Mouse (Mus musculus) stomach, postnatal 0 days (tissue): Measurements from ENCODE around the gene Bank1. TPM values are rescaled to one million over a fixed set of nuclear protein-coding genes. Genes with fewer than 3 reads are reported as not detected.

Experiments used
- ATAC-seq: fragments of 200-750 bp; cut with Nextera tagmentation; 2 replicates; pipeline ENCODE4 v1.8.0; 2017; ENCODE audit not compliant: low FRiP score, low TSS enrichment
- DNase-seq: peaks from one replicate; pipeline ENCODE4 v3.0.0-alpha.2; 2016; ENCODE audit warnings: low spot score
- H3K27ac ChIP-seq: fragments of 300-500 bp; sonication (generic); replicated peaks from 2 replicates; pipeline ENCODE4 v1.5.1; 2014; ENCODE audit warnings: mild to moderate bottlenecking, control low read depth
- H3K27me3 ChIP-seq: fragments of 300-500 bp; sonication (generic); 2 replicates; pipeline ENCODE4 v1.6.1; 2014; ENCODE audit warnings: low read length; ENCODE audit not compliant: control insufficient read depth, insufficient read depth
- H3K36me3 ChIP-seq: fragments of 300-500 bp; sonication (generic); 2 replicates; pipeline ENCODE4 v1.6.1; 2014; ENCODE audit warnings: low read length, mixed read lengths; ENCODE audit not compliant: control insufficient read depth, insufficient read depth
- H3K4me1 ChIP-seq: fragments of 300-500 bp; sonication (generic); replicated peaks from 2 replicates; pipeline ENCODE4 v1.6.1; 2014; ENCODE audit warnings: antibody characterized with exemption; ENCODE audit not compliant: control insufficient read depth, insufficient read depth
- H3K4me2 ChIP-seq: fragments of 300-500 bp; sonication (generic); replicated peaks from 2 replicates; pipeline ENCODE4 v1.6.1; 2014; ENCODE audit warnings: low read depth, mild to moderate bottlenecking, control low read depth, moderate library complexity
- H3K4me3 ChIP-seq: fragments of 300-500 bp; sonication (generic); 2 replicates; pipeline ENCODE4 v1.5.1; 2014; ENCODE audit warnings: low read depth, low read length, control low read depth
- H3K9ac ChIP-seq: fragments of 300-500 bp; sonication (generic); 2 replicates; pipeline ENCODE4 v1.6.1; 2014; ENCODE audit warnings: mild to moderate bottlenecking, low read length, control low read depth, mixed read lengths
- H3K9me3 ChIP-seq: fragments of 300-500 bp; sonication (generic); 2 replicates; pipeline ENCODE4 v1.6.1; 2016; ENCODE audit warnings: low read length; ENCODE audit not compliant: control insufficient read depth
- CTCF ChIP-seq: IDR thresholded peaks from 2 replicates; pipeline ENCODE4 v1.5.1; 2016; ENCODE audit warnings: antibody characterized with exemption, low read depth, mild to moderate bottlenecking, moderate library complexity
- EP300 ChIP-seq: optimal IDR thresholded peaks from 2 replicates; pipeline ENCODE3; 2016; ENCODE audit warnings: antibody characterized with exemption
- WGBS: fragments of 180-500 bp; shearing (Covaris S2); extraction: QIAGEN DNeasy Blood & Tissue Kit; methylation state at CpG from one replicate; pipeline ENCODE4 v1.1.7; 2014; 5-methylcytosine and 5-hydroxymethylcytosine counted together
- polyA plus RNA-seq: library from polyadenylated mRNA; unstranded; fragments of >200 nt; fragmentation: Nextera tagmentation; extraction: Ambion mirVana; gene quantifications from 2 replicates; pipeline ENCODE4 v1.2.1, GENCODE M21; 2015

Bank1 gene
- polyA plus RNA-seq, 1 experiment from 2014 or later: 0.93 TPM

- no peaks in the 10 kb centered on the region for H3K4me1 ChIP-seq
- no peak overlapping the region for H3K4me3 ChIP-seq
- H3K9me3 ChIP-seq: no peaks in the 10 kb centered on the region
- H3K9ac ChIP-seq: no peak overlapping the region
- H3K36me3 ChIP-seq: no peaks in the 10 kb centered on the region
- ATAC-seq: no peak
- 76% methylated on average over 7 of the region's 7 CpGs for WGBS
- no peak for TF ChIP-seq EP300
- TF ChIP-seq CTCF: no peak
- no peaks in the 10 kb centered on the region for H3K27me3 ChIP-seq
- DNase-seq: no peak
- no peak overlapping the region for H3K27ac ChIP-seq
- no peak overlapping the region for H3K4me2 ChIP-seq
Measured at GRCm38 (mm10) chr3:136165167-136166032, 160.5 kb downstream of the Bank1 start.

GRCm38 (mm10) chr3:136158059-136158458, 167.8 kb downstream of the Bank1 start:
- TF ChIP-seq EP300 (no peak), CTCF (no peak)

GRCm38 (mm10) chr3:136155555-136155954, 170.3 kb downstream of the Bank1 start:
- Histone ChIP-seq H3K4me3 (no peak overlapping the region), H3K36me3 (no peaks in the 10 kb centered on the region), H3K27me3 (no peaks in the 10 kb centered on the region), H3K4me2 (no peak overlapping the region), H3K4me1 (no peaks in the 10 kb centered on the region), H3K9ac (no peak overlapping the region), H3K9me3 (no peaks in the 10 kb centered on the region), H3K27ac (no peak overlapping the region)
- ATAC-seq (no peak), DNase-seq (no peak)
- TF ChIP-seq CTCF: no peak
- TF ChIP-seq EP300: no peak
- WGBS: 44% methylated on average over 1 of the region's 1 CpGs

More at GRCm38 (mm10) chr3:136158059-136158458, 167.8 kb downstream of the Bank1 start:
- Histone ChIP-seq H3K4me3 (no peak overlapping the region), H3K4me2 (no peak overlapping the region), H3K27ac (no peak overlapping the region), H3K36me3 (no peaks in the 10 kb centered on the region), H3K4me1 (no peaks in the 10 kb centered on the region), H3K9ac (no peak overlapping the region), H3K27me3 (no peaks in the 10 kb centered on the region), H3K9me3 (no peaks in the 10 kb centered on the region)
- WGBS: 65% methylated on average over 2 of the region's 2 CpGs
- ATAC-seq (no peak), DNase-seq (no peak)

GRCm38 (mm10) chr3:136150886-136151285, 175.0 kb downstream of the Bank1 start:
- Histone ChIP-seq H3K4me1 (no peaks in the 10 kb centered on the region), H3K27me3 (no peaks in the 10 kb centered on the region), H3K27ac (no peak overlapping the region), H3K36me3 (no peaks in the 10 kb centered on the region), H3K4me2 (no peak overlapping the region), H3K9ac (no peak overlapping the region), H3K4me3 (no peak overlapping the region), H3K9me3 (no peaks in the 10 kb centered on the region)
- ATAC-seq (no peak), DNase-seq (no peak)
- 81% methylated on average over 3 of the region's 3 CpGs for WGBS
- TF ChIP-seq EP300: no peak
- TF ChIP-seq CTCF: no peak

- Histone ChIP-seq H3K4me2 (no peak overlapping the region), H3K4me3 (no peak overlapping the region), H3K9me3 (no peaks in the 10 kb centered on the region), H3K36me3 (no peaks in the 10 kb centered on the region), H3K4me1 (no peaks in the 10 kb centered on the region), H3K9ac (no peak overlapping the region), H3K27ac (no peak overlapping the region), H3K27me3 (no peaks in the 10 kb centered on the region)
- no peak for ATAC-seq
- no peak for DNase-seq
- TF ChIP-seq CTCF: no peak
- no peak for TF ChIP-seq EP300
- 82% methylated on average over 2 of the region's 2 CpGs for WGBS
Measured at GRCm38 (mm10) chr3:136147166-136147565, 178.7 kb downstream of the Bank1 start.

- H3K9ac ChIP-seq: no peak overlapping the region
- H3K36me3 ChIP-seq: no peaks in the 10 kb centered on the region
- H3K4me2 ChIP-seq: no peak overlapping the region
- no peaks in the 10 kb centered on the region for H3K9me3 ChIP-seq
- H3K4me1 ChIP-seq: no peaks in the 10 kb centered on the region
- H3K4me3 ChIP-seq: no peak overlapping the region
- ATAC-seq: no peak
- TF ChIP-seq EP300 (no peak), CTCF (no peak)
- WGBS: 52% methylated on average over 3 of the region's 3 CpGs
- no peak overlapping the region for H3K27ac ChIP-seq
- H3K27me3 ChIP-seq: no peaks in the 10 kb centered on the region
- no peak for DNase-seq
Measured at GRCm38 (mm10) chr3:136132013-136132412, 193.9 kb downstream of the Bank1 start.
